Mouse (Mus musculus) frontal cortex, postnatal 14 days (tissue): ENCODE results near the gene Fut1.
A peak's percentile ranks its signal among the peaks of the same experiment; 100 is the strongest.

Experiments used
- DNase-seq, 2 experiments: peaks; one replicate each; pipeline ENCODE4 v3.0.0; 2022; ENCODE audit warnings: low spot score in 2 of 2

Gene Fut1

GRCm38 (mm10) chr7:45617042-45617695, at the start of gene Fut1:
Gene Fut1 (plus strand): TSS chr7:45617289.
- no peak for DNase-seq

- DNase-seq, result peak; percentile 81 to 83
Observed at GRCm38 (mm10) chr7:45567780-45568516, 49.1 kb upstream of the Fut1 start.

GRCm38 (mm10) chr7:45568601-45569473, 48.3 kb upstream of the Fut1 start:
- DNase-seq, result no peak

- peak; percentile 37 to 53 for DNase-seq
Observed at GRCm38 (mm10) chr7:45570103-45570741, 46.9 kb upstream of the Fut1 start, which contains the start of gene Bcat2. Gene Bcat2 (plus strand): TSS chr7:45570153.

- no peak for DNase-seq
Observed at GRCm38 (mm10) chr7:45571966-45572365, 45.1 kb upstream of the Fut1 start.

- DNase-seq, result no peak
Observed at GRCm38 (mm10) chr7:45573954-45574353, 43.1 kb upstream of the Fut1 start.

GRCm38 (mm10) chr7:45574472-45575379, 42.4 kb upstream of the Fut1 start:
- DNase-seq, result no peak

- no peak for DNase-seq
Observed at GRCm38 (mm10) chr7:45585923-45586322, 31.2 kb upstream of the Fut1 start.

GRCm38 (mm10) chr7:45587631-45588592, 29.2 kb upstream of the Fut1 start:
- DNase-seq, result no peak

GRCm38 (mm10) chr7:45589173-45589572, 27.9 kb upstream of the Fut1 start:
- DNase-seq, result peak; percentile 92 to 97

GRCm38 (mm10) chr7:45589898-45590297, 27.2 kb upstream of the Fut1 start:
- no peak for DNase-seq

GRCm38 (mm10) chr7:45590874-45591273, 26.2 kb upstream of the Fut1 start:
- DNase-seq, result no peak

- no peak for DNase-seq
Observed at GRCm38 (mm10) chr7:45591880-45592279, 25.2 kb upstream of the Fut1 start.

- peak in 1 of 2 experiments; percentile 60 for DNase-seq
Observed at GRCm38 (mm10) chr7:45593118-45593815, 23.8 kb upstream of the Fut1 start.

GRCm38 (mm10) chr7:45595176-45595575, 21.9 kb upstream of the Fut1 start:
- no peak for DNase-seq

- no peak for DNase-seq
Observed at GRCm38 (mm10) chr7:45596107-45596506, 21.0 kb upstream of the Fut1 start.

- no peak for DNase-seq
Observed at GRCm38 (mm10) chr7:45597013-45597412, 20.1 kb upstream of the Fut1 start.

GRCm38 (mm10) chr7:45597527-45597926, 19.6 kb upstream of the Fut1 start:
- DNase-seq, result no peak
